Mouse (Mus musculus): ENCODE data around the gene Btbd35f22. TPM values are rescaled to one million over a fixed set of nuclear protein-coding genes. Genes with fewer than 3 reads are reported as not detected.

The Btbd35f22 gene
- total RNA-seq (2023): not detected

GRCm38 (mm10) chrX:32047529-32047928 is at the start of gene Btbd35f22:
TSS of gene Btbd35f22 (plus strand) at chrX:32047829.

Other genes with a start within 250 kb of the Btbd35f22 start
- not detected for gene Gm21637, start 85.8 kb upstream of the Btbd35f22 start, total RNA-seq (2023)
- not detected for gene Btbd35f2, start 230.6 kb downstream of the Btbd35f22 start, total RNA-seq (2023)